Mouse (Mus musculus): ENCODE measurements at regions not wholly inside any gene's neighbourhood (a gene's known extent, or its start where the extent isn't known, plus 50 kb on each side); places are given as distances from the start of the nearest gene placed in this dataset.

DNA sequence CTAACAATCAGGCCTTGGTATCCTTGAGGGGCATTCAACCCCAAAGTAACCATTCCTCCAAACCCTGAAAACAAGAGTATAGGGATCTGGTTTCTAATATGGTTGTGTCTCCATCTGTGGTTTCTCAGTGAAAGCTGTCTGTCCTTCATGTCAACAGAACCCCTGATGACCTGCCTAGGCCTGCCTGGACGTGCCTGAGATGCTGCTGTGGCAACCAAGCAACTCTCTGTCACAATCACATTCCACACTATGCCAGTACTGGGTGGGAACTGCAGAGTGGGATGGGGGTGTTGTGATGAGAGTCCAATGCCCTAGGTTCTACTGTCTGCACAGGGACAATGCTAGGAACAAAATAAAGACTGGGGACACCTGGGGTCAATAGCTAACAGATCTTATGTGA is 121.1 kb upstream of the Arntl start:
- Histone ChIP-seq H3K4me3 (ENCODE audit: low read depth, low read length) (no peak overlapping the region), H3K36me3 (replicated peaks) (no peaks in the 10 kb centered on the region), H3K9me3 (replicated peaks) (no peaks in the 10 kb centered on the region), H3K27me3 (ENCODE audit: insufficient read depth, low read length) (no peaks in the 10 kb centered on the region), H3K4me1 (ENCODE audit: insufficient read depth, low read depth, low read length) (peaks cover 3% of the 10 kb centered on the region; the same call in 1 of the 2 replicates)
- TF ChIP-seq GATA2 (IDR thresholded peaks at IDR 0.05; ENCODE audit: borderline replicate concordance, low read depth, low read length), result no peak
- TF ChIP-seq POLR2AphosphoS5 (IDR thresholded peaks at IDR 0.05; ENCODE audit: insufficient replicate concordance, low read depth, low read length), result no peak
- TF ChIP-seq GATA1 (IDR thresholded peaks at IDR 0.05; ENCODE audit: borderline replicate concordance, low read length), result no peak
- TF ChIP-seq TAL1 (conservative IDR thresholded peaks at IDR 0.05; ENCODE audit: low read depth, low read length), result no peak
- TF ChIP-seq CTCF (IDR thresholded peaks at IDR 0.05; ENCODE audit: low read depth, low read length), result no peak
- no peak for DNase-seq (ENCODE audit: low spot score)
- ATAC-seq (ENCODE audit: extremely low read depth, insufficient number of reproducible peaks, low FRiP score, poor library complexity, severe bottlenecking), result no peak

DNA sequence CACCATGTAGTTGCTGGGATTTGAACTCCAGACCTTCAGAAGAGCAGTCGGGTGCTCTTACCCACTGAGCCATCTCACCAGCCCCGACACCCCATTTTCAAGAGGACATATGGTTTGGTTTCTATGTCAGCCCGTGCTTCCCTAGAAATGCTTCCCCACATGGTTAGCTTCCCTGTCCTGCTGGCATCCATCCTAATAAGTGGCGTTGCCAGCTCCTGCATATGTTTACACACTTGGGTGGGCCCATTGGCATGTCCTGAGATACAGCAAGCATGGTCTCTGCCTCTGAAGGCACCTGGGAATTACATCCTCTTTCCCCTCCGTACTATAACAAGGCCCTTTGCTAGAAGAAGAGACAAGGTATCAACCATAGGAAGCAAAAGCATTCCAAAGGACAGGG is 119.6 kb upstream of the Arntl start:
- H3K36me3 ChIP-seq (replicated peaks), result no peaks in the 10 kb centered on the region
- H3K27me3 ChIP-seq (ENCODE audit: insufficient read depth, low read length), result no peaks in the 10 kb centered on the region
- H3K4me3 ChIP-seq (ENCODE audit: low read depth, low read length), result no peak overlapping the region
- peaks cover 3% of the 10 kb centered on the region; the same call in 1 of the 2 replicates for H3K4me1 ChIP-seq (ENCODE audit: insufficient read depth, low read depth, low read length)
- no peaks in the 10 kb centered on the region for H3K9me3 ChIP-seq (replicated peaks)
- TF ChIP-seq TAL1 (conservative IDR thresholded peaks at IDR 0.05; ENCODE audit: low read depth, low read length) (no peak), GATA1 (IDR thresholded peaks at IDR 0.05; ENCODE audit: borderline replicate concordance, low read length) (no peak), CTCF (IDR thresholded peaks at IDR 0.05; ENCODE audit: low read depth, low read length) (no peak), POLR2AphosphoS5 (IDR thresholded peaks at IDR 0.05; ENCODE audit: insufficient replicate concordance, low read depth, low read length) (no peak), GATA2 (IDR thresholded peaks at IDR 0.05; ENCODE audit: borderline replicate concordance, low read depth, low read length) (no peak)
- DNase-seq (ENCODE audit: low spot score), result no peak
- no peak for ATAC-seq (ENCODE audit: extremely low read depth, insufficient number of reproducible peaks, low FRiP score, poor library complexity, severe bottlenecking)

DNA sequence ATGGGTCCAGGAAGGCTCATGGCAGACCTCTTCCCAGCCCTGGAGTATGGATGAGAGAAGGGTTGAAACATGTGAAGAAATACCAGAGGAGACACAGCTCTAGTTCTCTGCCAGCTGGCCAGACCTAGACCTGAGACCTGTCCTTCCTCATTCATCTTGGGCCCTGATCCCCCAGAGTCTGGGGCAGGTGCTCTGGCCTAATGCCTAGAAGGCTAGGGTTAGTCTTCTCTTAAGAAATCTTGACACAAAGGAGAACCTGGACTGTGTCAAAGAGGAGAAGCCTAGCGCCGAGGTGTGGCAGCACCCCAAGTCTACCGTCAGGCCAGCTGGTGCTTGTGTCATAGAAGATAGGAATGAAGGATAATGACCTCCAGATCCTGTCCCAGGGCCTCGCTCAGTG is 118.2 kb upstream of the Arntl start:
- no peak for DNase-seq (ENCODE audit: low spot score)
- no peak for ATAC-seq (ENCODE audit: extremely low read depth, insufficient number of reproducible peaks, low FRiP score, poor library complexity, severe bottlenecking)

DNA sequence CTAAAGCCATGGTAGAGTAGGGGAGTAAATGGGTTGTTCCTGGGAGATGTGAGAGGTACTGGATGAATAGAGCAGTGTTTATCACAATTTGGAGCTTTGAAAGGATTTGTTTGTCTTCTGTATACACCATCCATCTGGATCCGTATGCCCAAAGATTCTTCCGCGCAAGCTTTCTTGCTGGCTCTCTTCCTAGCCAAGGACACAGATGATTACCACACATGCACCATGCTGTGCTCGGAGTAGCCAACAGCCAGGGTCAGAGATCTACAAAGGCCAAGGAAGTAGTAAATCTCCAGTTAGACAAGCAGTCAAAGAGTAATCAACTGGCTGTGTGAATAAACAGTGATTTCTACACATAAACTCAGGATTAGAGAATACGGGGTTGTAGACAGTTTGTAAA is 113.3 kb upstream of the Arntl start:
- H3K36me3 ChIP-seq (replicated peaks), result no peaks in the 10 kb centered on the region
- H3K9me3 ChIP-seq (replicated peaks), result no peaks in the 10 kb centered on the region
- H3K27me3 ChIP-seq (ENCODE audit: insufficient read depth, low read length), result no peaks in the 10 kb centered on the region
- H3K4me3 ChIP-seq (ENCODE audit: low read depth, low read length), result no peak overlapping the region
- TF ChIP-seq CTCF (IDR thresholded peaks at IDR 0.05; ENCODE audit: low read depth, low read length) (no peak), GATA2 (IDR thresholded peaks at IDR 0.05; ENCODE audit: borderline replicate concordance, low read depth, low read length) (no peak), TAL1 (conservative IDR thresholded peaks at IDR 0.05; ENCODE audit: low read depth, low read length) (no peak), POLR2AphosphoS5 (IDR thresholded peaks at IDR 0.05; ENCODE audit: insufficient replicate concordance, low read depth, low read length) (no peak), GATA1 (IDR thresholded peaks at IDR 0.05; ENCODE audit: borderline replicate concordance, low read length) (no peak)
- ATAC-seq (ENCODE audit: extremely low read depth, insufficient number of reproducible peaks, low FRiP score, poor library complexity, severe bottlenecking) (no peak), DNase-seq (ENCODE audit: low spot score) (no peak)
- no peaks in the 10 kb centered on the region for H3K4me1 ChIP-seq (ENCODE audit: insufficient read depth, low read depth, low read length)

More for the DNA sequence above, 118.2 kb upstream of the Arntl start:
- no peak for TF ChIP-seq CTCF (IDR thresholded peaks at IDR 0.05; ENCODE audit: low read depth, low read length)
- TF ChIP-seq POLR2AphosphoS5 (IDR thresholded peaks at IDR 0.05; ENCODE audit: insufficient replicate concordance, low read depth, low read length), result no peak
- no peak for TF ChIP-seq GATA1 (IDR thresholded peaks at IDR 0.05; ENCODE audit: borderline replicate concordance, low read length)
- no peak for TF ChIP-seq TAL1 (conservative IDR thresholded peaks at IDR 0.05; ENCODE audit: low read depth, low read length)
- no peak for TF ChIP-seq GATA2 (IDR thresholded peaks at IDR 0.05; ENCODE audit: borderline replicate concordance, low read depth, low read length)
- H3K9me3 ChIP-seq (replicated peaks), result no peaks in the 10 kb centered on the region
- H3K36me3 ChIP-seq (replicated peaks), result no peaks in the 10 kb centered on the region
- no peaks in the 10 kb centered on the region for H3K27me3 ChIP-seq (ENCODE audit: insufficient read depth, low read length)
- peaks cover 3% of the 10 kb centered on the region; the same call in 1 of the 2 replicates for H3K4me1 ChIP-seq (ENCODE audit: insufficient read depth, low read depth, low read length)
- H3K4me3 ChIP-seq (ENCODE audit: low read depth, low read length), result no peak overlapping the region

DNA sequence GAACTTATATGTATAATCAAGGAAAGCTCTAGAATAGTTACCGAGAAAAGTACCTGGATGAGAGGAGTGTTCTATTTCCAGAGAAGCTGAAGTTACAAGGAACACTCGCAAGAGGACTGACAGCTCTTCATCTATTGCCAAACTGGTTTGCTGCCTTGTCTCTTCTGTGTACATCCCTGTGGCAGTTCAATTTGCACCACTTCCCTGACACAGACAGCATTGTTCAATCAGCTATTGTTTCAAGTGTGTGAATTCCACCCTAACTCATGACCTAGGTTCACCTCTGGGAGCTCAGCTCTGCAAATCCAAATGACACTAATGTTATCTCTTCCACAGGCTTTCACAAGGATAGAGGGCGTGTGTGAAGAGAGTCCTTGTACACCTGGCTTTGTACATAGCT is 112.2 kb upstream of the Arntl start:
- H3K4me1 ChIP-seq (ENCODE audit: insufficient read depth, low read depth, low read length), result no peaks in the 10 kb centered on the region
- H3K4me3 ChIP-seq (ENCODE audit: low read depth, low read length), result no peak overlapping the region
- H3K27me3 ChIP-seq (ENCODE audit: insufficient read depth, low read length), result no peaks in the 10 kb centered on the region
- ATAC-seq (ENCODE audit: extremely low read depth, insufficient number of reproducible peaks, low FRiP score, poor library complexity, severe bottlenecking) (no peak), DNase-seq (ENCODE audit: low spot score) (no peak)
- TF ChIP-seq POLR2AphosphoS5 (IDR thresholded peaks at IDR 0.05; ENCODE audit: insufficient replicate concordance, low read depth, low read length) (no peak), GATA1 (IDR thresholded peaks at IDR 0.05; ENCODE audit: borderline replicate concordance, low read length) (no peak), TAL1 (conservative IDR thresholded peaks at IDR 0.05; ENCODE audit: low read depth, low read length) (no peak), CTCF (IDR thresholded peaks at IDR 0.05; ENCODE audit: low read depth, low read length) (no peak), GATA2 (IDR thresholded peaks at IDR 0.05; ENCODE audit: borderline replicate concordance, low read depth, low read length) (no peak)
- H3K9me3 ChIP-seq (replicated peaks), result no peaks in the 10 kb centered on the region
- H3K36me3 ChIP-seq (replicated peaks), result no peaks in the 10 kb centered on the region

DNA sequence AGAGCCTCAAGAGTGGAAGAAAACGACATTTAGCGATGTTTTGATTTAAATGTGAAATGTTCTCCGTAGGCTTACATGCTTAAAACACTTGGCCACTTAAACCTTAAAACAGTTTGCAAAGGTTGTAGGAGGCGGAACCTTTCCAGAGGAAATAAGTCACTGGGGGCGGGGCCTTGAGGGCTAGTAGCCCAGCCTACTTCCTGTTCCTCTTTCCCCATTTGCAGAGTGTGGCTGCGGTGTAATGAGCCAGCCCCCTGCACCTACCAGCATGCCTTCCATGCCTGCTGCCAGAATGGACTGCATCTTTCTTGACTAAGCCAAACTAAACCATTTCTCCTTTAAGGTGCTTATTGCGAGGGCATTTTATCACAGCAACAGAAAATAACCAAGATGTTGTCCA is 103.0 kb upstream of the Arntl start:
- TF ChIP-seq CTCF (IDR thresholded peaks at IDR 0.05; ENCODE audit: low read depth, low read length) (no peak), GATA1 (IDR thresholded peaks at IDR 0.05; ENCODE audit: borderline replicate concordance, low read length) (no peak), GATA2 (IDR thresholded peaks at IDR 0.05; ENCODE audit: borderline replicate concordance, low read depth, low read length) (no peak), POLR2AphosphoS5 (IDR thresholded peaks at IDR 0.05; ENCODE audit: insufficient replicate concordance, low read depth, low read length) (no peak), TAL1 (conservative IDR thresholded peaks at IDR 0.05; ENCODE audit: low read depth, low read length) (no peak)
- Histone ChIP-seq H3K27me3 (ENCODE audit: insufficient read depth, low read length) (no peaks in the 10 kb centered on the region), H3K9me3 (replicated peaks) (no peaks in the 10 kb centered on the region), H3K4me1 (ENCODE audit: insufficient read depth, low read depth, low read length) (no peaks in the 10 kb centered on the region), H3K36me3 (replicated peaks) (no peaks in the 10 kb centered on the region), H3K4me3 (ENCODE audit: low read depth, low read length) (no peak overlapping the region)
- ATAC-seq (ENCODE audit: extremely low read depth, insufficient number of reproducible peaks, low FRiP score, poor library complexity, severe bottlenecking) (no peak), DNase-seq (ENCODE audit: low spot score) (no peak)

All from G1E (cell line).